Mouse (Mus musculus) thymus, adult 2 months (tissue): ENCODE results near the gene Nktr.

Experiments used
- CTCF ChIP-seq: fragments of 200-500 bp; IDR thresholded peaks from 2 replicates; pipeline ENCODE4 v1.5.1; 2012; ENCODE audit warnings: mild to moderate bottlenecking, control low read depth, low read length, moderate library complexity, borderline replicate concordance; ENCODE audit not compliant: control insufficient read depth, poor library complexity, insufficient read depth; ENCODE audit errors: extremely low read depth
- POLR2A ChIP-seq: fragments of 200-500 bp; IDR thresholded peaks from 2 replicates; pipeline ENCODE4 v1.6.1; 2012; ENCODE audit warnings: mild to moderate bottlenecking, low read length, control low read depth, moderate library complexity; ENCODE audit not compliant: control insufficient read depth, poor library complexity, insufficient read depth; ENCODE audit errors: extremely low read depth

- TF ChIP-seq CTCF, result no peak
- no peak for TF ChIP-seq POLR2A
Observed at GRCm38 (mm10) chr9:121760271-121761090, 41.5 kb downstream of the Nktr start.
